Mouse (Mus musculus) urinary bladder, postnatal 36 days (tissue): ENCODE data around the gene Pex16.

Source experiments
- DNase-seq, 2 experiments: peaks; one replicate each; pipeline ENCODE4 v3.0.0; 2022; ENCODE audit warnings: low spot score in 2 of 2, mixed read lengths in 1 of 2

The Pex16 gene

DNA sequence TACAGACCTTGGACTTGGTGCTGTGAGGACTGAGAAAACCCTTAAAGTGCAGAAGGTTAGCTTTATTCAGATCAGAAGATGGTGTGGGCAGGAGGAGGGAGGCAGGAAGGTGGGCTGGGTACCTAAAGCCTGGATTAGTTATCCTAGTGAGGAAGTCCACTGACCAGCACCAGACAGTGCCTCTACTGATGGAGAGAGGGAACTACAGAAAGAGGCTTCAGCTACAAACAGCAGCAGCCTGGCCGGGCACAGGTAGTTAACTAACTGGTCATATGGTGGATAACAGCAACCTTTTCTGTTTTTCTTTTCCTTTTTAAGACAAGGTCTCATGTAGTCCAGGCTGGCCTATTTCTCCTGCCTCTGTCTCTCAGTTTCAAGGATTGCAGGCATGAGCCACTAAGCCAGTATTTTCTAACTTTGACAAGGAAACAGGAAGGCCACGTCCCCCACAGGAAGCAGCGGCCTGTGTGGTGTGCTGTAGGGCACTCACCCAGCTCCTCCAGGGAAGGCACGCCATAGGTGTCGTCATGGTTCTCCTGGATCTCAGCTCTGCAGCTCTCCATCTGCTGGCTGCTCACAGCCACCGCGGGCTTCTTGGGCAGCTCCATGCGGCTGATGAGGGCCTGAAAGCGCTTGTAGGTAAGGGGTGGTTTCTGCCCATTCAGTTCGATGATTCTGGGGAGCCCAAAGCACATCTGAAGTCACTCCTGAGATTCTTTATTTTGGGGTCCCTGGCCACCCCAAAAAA lies 48.1 kb downstream of the Pex16 start:
- no peak for DNase-seq

DNA sequence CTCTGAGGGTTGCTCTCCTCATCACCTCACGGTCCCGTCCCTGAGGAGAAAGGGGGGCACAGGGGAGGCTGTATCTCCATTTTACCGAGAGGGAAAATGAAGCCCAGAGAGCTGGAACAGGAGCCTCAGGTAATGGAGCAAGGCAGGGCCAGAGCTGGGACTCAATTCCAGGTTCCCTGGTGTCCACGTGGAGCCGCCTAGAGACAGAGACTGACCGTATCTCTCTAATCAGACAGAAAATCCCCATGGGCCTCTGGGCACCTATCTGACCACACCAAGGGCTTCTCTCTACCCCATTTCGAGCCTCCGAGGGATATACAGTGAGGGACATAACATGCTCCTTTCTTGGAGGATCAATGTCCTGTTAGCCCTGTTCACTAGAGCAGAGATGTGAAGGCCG lies 48.7 kb downstream of the Pex16 start:
- no peak for DNase-seq

DNA sequence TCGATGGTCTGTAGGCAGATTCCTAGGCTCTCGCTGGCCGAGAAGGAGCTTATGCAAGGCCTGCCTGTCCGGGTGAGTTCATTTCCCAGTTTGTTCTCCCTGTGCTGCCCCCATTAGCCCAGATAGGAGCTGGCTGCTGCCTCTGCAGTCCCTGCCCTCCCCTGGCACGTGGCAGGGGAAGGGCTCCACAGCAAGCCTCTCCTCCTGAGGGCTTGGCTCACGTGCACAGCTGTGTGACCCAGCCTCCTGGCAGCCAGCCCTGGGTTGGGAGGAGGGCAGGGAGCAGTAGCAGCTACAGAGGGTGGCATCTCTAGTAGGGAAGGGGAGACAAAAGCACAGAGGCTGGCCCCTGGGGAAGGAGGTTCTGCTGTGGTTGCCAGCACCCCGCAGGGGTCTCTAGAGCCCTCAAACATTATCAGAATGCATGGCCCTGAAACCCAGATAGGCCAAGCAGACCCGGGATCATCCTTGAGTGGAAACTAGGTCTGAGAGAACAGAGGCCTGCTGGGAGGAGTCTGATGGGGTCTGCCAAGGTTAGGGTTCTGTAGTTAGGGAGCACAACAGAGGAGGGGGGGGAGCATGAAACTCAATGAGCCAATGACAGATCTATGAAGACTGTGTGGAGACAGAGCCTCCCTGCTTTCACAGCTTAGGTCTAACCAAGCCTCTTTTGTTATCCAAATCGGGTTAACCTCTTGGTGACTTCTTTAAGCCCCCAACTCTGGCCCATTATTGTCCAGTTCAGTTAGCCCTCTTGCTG lies 49.4 kb downstream of the Pex16 start:
- DNase-seq = peak; percentile 85 to 97

DNA sequence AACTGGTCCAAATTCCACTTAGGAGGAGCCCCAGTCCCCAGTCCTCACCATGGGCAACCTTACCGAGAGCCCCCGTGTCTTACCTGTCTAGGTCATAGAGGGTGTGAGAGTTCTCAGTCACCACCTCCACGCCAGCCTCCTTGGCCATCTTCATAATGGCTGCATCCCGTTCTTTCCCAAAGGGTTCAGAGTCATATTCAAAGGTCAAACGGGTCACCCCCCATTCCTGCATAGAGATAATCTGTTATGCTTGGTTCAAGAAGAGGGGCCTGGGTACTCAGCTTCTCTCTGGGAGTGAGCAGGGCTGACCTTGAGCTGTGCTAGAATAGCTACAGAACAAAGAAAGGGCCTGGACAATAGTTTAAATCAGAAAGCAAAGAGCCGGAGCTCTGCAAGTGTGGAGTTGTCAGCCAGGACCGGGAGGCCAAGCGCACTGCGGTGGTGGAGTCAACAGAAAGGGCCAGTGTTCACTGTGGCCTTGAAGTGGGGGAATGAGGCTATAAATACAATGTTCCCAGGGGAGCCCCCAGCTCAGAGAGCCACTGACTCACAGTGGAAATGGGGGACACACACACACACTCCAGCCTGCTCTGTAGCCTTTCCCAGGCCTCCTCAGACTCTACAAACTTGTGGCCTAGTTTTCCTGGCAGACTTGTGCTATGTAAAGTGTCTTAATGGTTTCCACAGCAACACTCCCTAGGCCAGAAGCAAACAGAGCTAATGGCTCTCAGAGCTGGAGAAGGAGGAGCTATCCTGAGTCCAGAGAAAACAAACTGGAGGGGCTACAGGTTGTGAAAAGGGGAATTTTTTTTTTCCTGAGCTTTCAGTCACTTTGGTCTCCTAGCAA lies 50.2 kb downstream of the Pex16 start:
- peak in 1 of 2 experiments; percentile 49 for DNase-seq

DNA sequence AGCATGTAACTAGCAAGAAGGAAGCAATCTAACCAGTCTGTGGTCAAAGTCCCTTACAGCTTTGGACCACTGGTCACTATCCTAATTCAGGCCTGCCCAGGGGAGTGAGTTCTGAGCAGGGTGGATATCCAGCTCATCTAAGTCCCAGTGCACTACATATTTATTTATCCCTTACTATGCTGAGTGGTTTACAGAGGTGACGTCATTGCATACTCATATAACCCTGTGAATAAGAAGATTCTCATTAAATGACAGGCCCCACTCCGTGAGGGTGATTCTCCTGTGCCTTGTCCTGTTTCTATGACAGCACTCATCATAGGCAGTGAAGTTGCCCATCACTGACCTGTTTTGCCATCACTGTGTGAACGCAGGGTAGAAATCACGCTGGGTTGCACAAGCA lies 50.9 kb downstream of the Pex16 start:
- DNase-seq = no peak

DNA sequence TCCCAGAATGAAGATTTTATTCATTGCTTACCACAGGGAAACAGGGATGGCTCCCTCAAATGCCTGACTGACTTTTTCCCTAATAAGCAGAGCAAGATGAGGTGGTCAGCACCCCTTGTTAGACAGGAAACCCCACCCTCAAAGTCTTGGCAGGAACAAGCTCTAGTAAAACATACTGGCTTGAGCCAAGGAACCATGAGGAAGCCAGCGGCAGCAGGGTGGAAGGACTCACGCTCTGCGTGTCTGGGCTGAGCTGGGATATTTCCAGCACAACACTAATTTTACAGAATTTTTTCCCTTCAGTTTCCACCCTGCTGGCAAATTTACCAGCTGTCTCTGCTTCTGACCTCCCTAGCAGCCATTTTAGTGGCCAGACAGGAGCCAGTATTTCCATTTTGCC lies 52.0 kb downstream of the Pex16 start:
- peak in 1 of 2 experiments; percentile 52 for DNase-seq

DNA sequence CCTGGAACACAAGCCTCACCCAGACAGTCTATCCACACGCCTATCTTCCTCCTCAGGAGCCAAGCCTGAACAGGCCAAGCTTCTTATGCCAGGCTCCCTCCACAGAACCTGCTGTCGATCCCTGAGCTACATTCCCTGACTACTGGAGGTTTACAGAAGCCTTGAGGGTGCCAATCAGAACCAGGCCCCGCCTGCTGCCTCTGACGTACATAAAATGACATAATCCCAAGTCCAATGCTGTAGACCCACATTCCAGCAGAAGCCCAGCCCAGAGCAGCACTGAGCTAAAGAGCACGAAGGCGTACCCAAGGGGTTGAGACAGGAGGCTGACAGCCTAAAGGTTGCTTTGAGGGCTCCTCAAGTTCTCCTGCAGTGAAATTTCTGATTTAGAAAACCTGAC lies 53.4 kb downstream of the Pex16 start:
- DNase-seq = peak; percentile 75 to 90

DNA sequence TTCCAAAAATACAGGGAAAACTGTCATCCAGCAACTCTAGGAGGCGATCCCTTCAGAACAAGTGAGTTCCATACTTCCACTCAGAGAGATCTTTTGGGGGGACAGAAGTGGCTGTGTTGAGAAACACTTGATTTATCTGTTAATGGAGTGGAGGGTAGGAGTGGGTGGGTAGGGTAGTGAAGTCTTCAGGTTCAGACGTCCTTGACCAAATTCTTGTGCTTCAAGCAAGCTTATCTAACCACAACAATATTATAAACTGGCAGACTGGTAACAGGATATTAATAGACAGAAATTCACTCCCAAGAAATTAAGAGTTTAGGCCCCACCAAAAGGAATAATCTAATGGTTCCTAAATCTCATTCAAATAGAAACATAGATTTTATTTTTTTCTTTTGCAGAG lies 55.6 kb downstream of the Pex16 start:
- DNase-seq = no peak
